Mouse (Mus musculus) left cerebral cortex, postnatal 14 days (tissue): Measurements from ENCODE around the gene Ehd2. TPM values are rescaled to one million over a fixed set of nuclear protein-coding genes. Genes with fewer than 3 reads are reported as not detected.

Experiments
- DNase-seq, 2 experiments: peaks; one replicate each; pipeline ENCODE4 v3.0.0; 2021 to 2022; ENCODE audit warnings: low spot score in 2 of 2, mixed read lengths in 1 of 2
- intact Hi-C: fragments of 180-260 bp; cut with DNase I; formaldehyde crosslinking; loops from one replicate; pipeline ENCODE4 v1.15.1; 2025
- total RNA-seq, 2 experiments: library from RNA; stranded (reverse); gene quantifications; 2 replicates each; pipeline ENCODE4 v1.2.3; 2021

The Ehd2 gene
- total RNA-seq, 2 experiments from 2014 or later, result 6.8 to 8.4 TPM

GRCm38 (mm10) chr7:15952416-15952815 is 15.0 kb downstream of the Ehd2 start:
- intact Hi-C loops, result no loop called here
- no peak for DNase-seq

GRCm38 (mm10) chr7:15950008-15950407 is 17.4 kb downstream of the Ehd2 start:
- intact Hi-C loops, result no loop called here
- no peak for DNase-seq

DNA sequence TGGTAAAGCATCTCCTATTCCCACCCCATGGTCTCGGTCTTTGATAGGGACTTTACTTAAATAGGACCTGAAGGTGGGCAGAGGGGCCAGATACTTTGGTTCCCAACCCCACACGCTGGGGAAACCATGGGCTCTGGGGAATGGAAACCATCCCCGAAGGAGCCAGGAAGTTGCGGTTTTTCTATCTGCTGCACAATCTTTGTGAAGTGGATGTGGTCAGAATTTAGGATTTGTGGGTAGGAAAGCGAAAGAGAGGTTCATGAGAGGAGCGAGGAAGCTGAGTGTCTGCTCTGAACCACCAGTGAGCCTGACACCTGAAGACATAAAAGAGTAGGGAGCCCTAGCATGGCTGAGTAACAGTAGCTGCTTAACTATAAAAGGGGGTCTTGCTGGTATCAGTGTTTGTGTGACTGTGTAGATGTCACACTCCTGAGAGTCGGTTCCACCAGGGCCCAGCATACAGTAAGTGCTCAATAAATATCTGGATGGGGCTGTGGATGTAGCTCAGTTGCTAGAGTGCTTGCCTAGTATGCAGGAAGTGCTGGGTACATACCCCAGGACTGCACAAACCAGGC is 18.1 kb downstream of the Ehd2 start:
- intact Hi-C loops, result no loop called here
- DNase-seq, result no peak

GRCm38 (mm10) chr7:15948381-15948941 is 18.9 kb downstream of the Ehd2 start:
- intact Hi-C loops, result no loop called here
- DNase-seq, result peak; percentile 60

DNA sequence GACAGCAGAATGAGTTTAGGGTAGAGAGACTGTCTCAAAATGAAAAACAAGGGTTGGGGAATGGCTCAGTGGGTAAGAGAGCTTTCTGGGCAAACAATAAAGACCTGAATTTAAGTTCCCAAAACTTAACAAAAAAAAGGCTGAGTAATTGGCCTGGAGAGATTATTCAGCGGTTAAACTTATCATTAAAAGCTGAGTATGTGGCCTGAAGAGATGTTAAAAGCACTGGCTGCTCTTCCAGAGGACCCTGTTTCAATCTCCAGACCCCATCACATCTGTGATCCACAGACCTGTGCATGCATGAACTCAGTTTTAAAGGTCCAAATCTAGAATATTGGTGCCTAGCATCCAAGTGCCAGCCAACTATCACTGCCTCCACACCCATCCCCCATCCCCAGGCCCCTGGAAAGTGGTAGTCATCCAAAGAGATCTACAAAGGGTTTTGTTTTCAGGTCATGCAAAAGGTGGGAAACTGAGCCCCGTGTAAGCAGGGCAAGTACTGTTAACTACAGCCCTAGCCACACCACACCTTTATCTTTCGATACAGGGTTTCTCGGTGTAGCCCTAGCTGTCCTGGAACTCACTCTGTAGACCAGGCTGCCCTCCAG is 19.6 kb downstream of the Ehd2 start:
- no peak for DNase-seq
- intact Hi-C loops, result no loop called here

- DNase-seq, result peak; percentile 93 to 97
- intact Hi-C loops, result no loop called here
These were observed 21.4 kb downstream of the Ehd2 start, which contains the start of gene Nop53 for GRCm38 (mm10) chr7:15945721-15946536. TSS of gene Nop53 (minus strand) at chr7:15946074.

GRCm38 (mm10) chr7:15945211-15945610 is 22.2 kb downstream of the Ehd2 start:
- no peak for DNase-seq
- intact Hi-C loops, result no loop called here

DNA sequence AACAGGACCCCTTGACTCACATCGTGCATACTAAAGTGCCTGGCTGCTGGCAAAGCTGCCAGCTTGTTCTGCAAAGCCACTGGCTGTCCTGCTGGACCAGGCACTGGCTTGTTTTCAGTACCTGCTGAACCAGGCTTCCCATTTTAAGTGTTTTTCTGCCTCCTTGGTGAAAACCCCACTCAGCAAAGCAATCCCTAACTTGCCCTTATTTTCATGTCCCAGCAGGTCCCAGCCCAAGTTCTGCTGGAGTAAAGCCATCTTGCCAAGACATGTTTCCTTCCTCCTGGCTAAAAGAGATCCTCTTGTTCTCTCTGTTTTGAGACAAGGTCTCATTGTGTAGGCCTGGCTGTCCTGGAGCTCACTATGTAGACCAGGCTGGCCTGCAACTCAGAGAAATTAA is 23.1 kb downstream of the Ehd2 start:
- intact Hi-C loops, result no loop called here
- DNase-seq, result no peak

DNA sequence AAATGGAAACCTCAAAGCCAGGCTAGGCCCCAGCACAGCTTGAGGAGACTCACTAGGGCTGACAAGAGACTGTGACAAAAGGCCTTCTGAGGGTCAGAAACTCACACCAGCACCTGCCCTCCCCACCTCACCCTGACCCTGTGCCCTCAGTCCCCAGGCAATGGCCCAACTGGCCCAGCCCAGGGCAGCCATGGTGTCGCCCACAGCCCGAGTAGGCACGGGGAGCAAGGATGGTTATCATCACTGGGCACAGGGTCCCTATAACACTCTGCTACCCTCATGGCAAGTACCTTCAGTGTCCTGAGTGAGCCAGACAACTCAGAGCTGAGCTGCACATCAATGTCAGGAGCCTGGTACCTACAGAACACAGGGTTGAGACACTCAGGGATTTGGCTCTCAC is 28.7 kb downstream of the Ehd2 start:
- intact Hi-C loops, result no loop called here
- no peak for DNase-seq

DNA sequence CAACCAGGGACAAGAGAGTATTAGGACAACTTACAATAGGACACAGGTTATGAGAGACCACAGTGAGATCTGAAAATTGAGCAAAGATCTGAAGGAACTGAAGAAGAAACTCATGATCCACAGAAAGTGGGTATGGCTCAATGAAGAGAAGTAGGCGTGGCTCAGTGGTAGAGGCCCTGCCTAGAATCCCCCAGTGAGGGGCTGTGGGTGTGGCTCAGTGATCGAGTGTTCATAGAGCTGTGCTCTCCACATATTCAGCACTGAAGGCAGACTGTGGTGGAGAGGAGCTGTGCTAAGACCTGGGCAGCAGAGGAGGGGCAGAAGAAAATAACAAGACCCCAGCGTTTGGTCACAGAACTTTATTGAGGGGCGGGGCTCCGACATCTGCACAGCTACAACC is 29.9 kb downstream of the Ehd2 start:
- intact Hi-C loops, result no loop called here
- no peak for DNase-seq

DNA sequence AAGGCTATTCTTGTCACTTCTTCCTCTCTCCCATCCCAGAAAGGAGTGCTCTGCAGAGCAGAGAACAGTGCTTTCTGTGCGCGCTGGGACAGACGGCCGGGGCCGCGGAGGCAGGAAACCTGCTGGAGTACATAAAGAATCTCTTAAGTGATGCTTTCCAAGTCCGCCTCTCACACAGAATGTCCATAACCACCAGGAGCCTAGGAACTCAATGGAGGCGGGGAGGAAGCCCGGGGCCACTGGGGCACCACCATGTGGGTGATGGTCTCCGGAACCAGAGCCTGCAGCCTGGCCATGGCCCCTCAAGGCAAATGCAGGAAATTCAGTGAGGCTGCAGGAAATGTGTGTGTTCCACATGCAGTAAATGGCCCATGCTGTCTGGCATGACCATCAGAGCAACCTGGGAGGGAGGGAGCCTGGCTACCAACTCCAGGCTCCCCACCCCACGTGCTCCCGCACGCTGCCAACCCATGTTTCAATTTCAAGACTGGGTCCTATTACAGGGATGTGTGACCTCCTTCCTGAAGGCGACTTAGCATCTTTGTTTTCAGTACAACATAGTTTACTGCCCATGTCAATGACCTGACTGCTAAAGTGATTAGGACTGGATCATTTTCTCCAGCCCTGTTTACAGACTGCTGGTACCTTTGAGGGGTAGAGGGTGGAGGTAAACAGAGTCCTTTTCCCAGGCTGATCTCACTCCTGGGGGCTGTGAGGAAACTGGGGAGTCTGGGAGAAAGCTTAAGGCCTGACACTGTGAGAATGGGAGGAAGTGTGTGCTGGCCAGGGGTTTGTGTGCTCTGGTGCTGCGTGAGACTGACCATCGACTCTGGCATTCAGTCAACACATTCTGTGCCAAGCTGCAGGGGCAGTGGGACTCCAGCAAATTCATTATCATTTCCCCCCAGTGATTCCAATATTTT is 33.7 kb downstream of the Ehd2 start:
- intact Hi-C loops, result no loop called here
- DNase-seq, result peak; percentile 61 to 75

DNA sequence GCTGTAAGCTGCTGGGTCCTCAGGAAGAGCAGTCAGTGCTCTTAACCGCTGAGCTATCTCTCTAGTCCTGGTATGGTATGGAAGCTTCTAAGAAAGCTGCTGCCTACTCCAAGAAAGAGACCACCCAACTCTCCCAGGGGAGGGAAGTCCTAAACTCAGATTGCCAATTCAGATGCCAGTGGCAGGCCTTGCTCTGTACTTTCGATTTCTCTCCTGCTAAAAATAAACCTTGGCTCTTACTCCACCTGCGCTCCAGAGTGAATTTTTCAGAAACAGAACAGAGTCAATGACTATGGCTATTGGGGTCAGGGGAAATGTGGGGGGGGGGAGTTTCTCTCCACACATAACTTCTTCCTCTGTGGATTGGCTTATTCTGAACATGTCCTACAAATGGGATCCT is 35.7 kb downstream of the Ehd2 start:
- intact Hi-C loops, result no loop called here
- DNase-seq, result no peak

GRCm38 (mm10) chr7:15930543-15930942 is 36.8 kb downstream of the Ehd2 start:
- DNase-seq, result no peak
- intact Hi-C loops, result no loop called here

- intact Hi-C loops, result no loop called here
- DNase-seq, result no peak
These were observed 37.5 kb downstream of the Ehd2 start for GRCm38 (mm10) chr7:15929910-15930309.

DNA sequence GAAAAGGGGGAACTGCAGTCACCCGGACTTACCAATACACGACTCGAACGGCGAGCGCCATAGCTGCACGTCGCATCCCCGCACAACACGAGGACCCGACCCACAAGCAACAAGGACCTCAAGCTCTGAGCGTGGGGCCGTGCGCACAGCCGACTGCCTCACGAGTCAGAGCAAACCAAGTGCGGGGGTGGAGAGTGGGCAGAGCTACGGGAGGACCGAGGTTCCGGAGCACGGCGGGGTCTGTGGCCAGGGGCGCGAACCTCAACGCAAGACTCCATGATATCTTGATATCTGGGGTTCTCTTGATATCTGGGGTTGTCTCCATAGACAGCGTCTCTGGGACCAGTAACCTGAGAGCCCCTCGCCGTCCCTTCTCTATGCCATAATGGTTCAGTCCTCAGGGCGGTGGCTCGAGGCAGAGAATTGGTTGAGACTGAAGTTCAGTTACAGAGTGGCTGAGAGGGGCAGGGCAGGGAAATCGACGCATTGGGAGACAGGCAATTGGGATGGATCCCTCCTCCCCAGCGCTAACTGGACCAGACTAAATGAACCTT is 45.1 kb downstream of the Ehd2 start, which contains the start of gene Selenow:
Selenow (minus strand) TSS at position 183 of the 554 bp plus-strand sequence.
- intact Hi-C loops, result no loop called here
- DNase-seq, result peak; percentile 92 to 96

- intact Hi-C loops, result no loop called here
- no peak for DNase-seq
These were observed 45.6 kb downstream of the Ehd2 start for GRCm38 (mm10) chr7:15921796-15922195.

DNA sequence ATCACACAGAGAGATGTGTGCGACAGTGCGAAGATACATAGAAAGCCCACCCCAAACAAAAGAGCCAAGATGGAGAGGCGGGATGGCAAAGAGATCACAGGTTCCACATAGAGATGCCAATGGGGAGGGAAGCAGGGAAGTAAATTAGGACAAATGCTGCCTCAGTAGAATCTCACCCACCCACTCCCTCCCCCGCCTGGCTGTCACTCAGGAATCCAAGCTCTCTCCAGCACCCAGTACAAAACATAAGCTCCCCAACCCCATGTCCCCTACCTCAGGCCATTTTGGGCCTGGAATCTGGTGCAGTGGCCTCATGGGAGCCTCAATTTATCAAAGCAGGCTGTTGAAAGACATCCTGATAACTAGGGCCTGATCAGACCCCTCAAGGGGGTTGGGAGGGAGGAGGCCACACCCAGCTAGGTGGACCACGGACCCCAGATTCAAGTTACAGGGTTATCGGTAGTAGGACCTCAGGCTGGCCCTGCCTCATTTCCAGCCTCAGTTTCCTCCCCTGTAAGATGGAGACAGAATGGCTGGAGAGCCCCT is 46.6 kb downstream of the Ehd2 start:
- intact Hi-C loops, result no loop called here
- DNase-seq, result peak; percentile 44 to 61

DNA sequence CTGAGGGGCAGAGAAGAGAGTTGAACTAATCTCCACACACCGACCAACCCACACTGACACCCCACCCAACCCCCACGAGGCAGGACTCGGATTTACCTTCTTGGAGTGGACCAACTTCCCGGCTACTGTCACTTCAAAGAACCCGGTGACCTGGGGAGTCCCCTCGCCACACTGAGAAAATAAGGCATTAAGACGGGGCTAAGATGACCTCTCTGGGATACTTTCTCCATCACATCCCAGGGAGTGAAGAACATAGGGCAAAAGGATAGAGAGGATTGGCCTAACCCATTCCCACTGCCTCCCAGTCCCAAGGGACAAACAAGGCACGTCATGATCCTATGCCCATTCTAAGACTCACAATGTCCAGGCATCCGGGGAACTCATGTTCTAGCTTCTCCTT is 47.4 kb downstream of the Ehd2 start:
- intact Hi-C loops, result no loop called here
- no peak for DNase-seq

DNA sequence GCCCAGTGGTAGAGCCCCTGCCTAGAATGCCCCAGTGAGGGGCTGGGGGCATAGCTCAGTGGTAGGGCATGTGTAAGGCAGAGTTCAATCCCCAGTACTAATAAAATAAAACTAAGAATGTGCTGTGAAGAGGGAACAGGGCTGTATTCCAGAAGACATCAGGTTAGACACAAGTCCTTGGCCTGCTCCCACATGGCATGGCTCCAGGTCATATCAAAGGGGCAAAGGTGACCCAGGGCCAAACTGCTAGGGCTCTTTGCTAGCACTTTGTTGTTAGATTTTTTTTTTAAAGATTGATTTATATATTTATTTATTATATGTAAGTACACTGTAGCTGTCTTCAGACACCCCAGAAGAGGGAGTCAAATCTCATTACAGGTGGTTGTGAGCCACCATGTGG is 49.0 kb downstream of the Ehd2 start:
- intact Hi-C loops, result no loop called here
- DNase-seq, result no peak
